Mouse (Mus musculus): ENCODE results near the gene Klhl8. TPM values are rescaled to one million over a fixed set of nuclear protein-coding genes. Genes with fewer than 3 reads are reported as not detected.

Gene Klhl8
- polyA plus RNA-seq, 1 experiment from 2014 or later, result 1.8 TPM

- Histone ChIP-seq H3K4me1 (ENCODE audit: control insufficient read depth, low read depth, low read length) (no peaks in the 10 kb centered on the region), H3K27me3 (ENCODE audit: control insufficient read depth, insufficient read depth, low read depth, low read length) (no peaks in the 10 kb centered on the region), H3K9ac (ENCODE audit: low read depth, low read length) (no peak overlapping the region), H3K4me2 (ENCODE audit: low read depth, low read length) (no peak overlapping the region), H3K9me3 (replicated peaks; ENCODE audit: control insufficient read depth, low read length) (no peaks in the 10 kb centered on the region), H3K36me3 (ENCODE audit: control insufficient read depth, insufficient read depth) (peaks cover 87% of the 10 kb centered on the region), H3K4me3 (ENCODE audit: low read depth, low read length) (no peak overlapping the region), H3K27ac (ENCODE audit: low read length) (no peak overlapping the region)
- WGBS (ENCODE audit: insufficient replicate concordance), result 28% methylated on average over 1 of the region's 1 CpGs
- no peak for ATAC-seq (ENCODE audit: low read depth)
Measured at GRCm38 (mm10) chr5:103843938-103844337, 67.1 kb downstream of the Klhl8 start.

GRCm38 (mm10) chr5:103839265-103839626 lies 71.8 kb downstream of the Klhl8 start:
- 83% methylated on average over 3 of the region's 3 CpGs for WGBS (ENCODE audit: insufficient replicate concordance)
- Histone ChIP-seq H3K4me3 (ENCODE audit: low read depth, low read length) (no peak overlapping the region), H3K4me1 (ENCODE audit: control insufficient read depth, low read depth, low read length) (no peaks in the 10 kb centered on the region), H3K27ac (ENCODE audit: low read length) (no peak overlapping the region), H3K36me3 (ENCODE audit: control insufficient read depth, insufficient read depth) (peaks cover 69% of the 10 kb centered on the region), H3K4me2 (ENCODE audit: low read depth, low read length) (no peak overlapping the region), H3K9ac (ENCODE audit: low read depth, low read length) (no peak overlapping the region), H3K27me3 (ENCODE audit: control insufficient read depth, insufficient read depth, low read depth, low read length) (no peaks in the 10 kb centered on the region), H3K9me3 (replicated peaks; ENCODE audit: control insufficient read depth, low read length) (no peaks in the 10 kb centered on the region)
- ATAC-seq (ENCODE audit: low read depth), result no peak

- Histone ChIP-seq H3K27me3 (ENCODE audit: control insufficient read depth, insufficient read depth, low read depth, low read length) (no peaks in the 10 kb centered on the region), H3K4me3 (ENCODE audit: low read depth, low read length) (no peak overlapping the region), H3K9ac (ENCODE audit: low read depth, low read length) (no peak overlapping the region), H3K4me1 (ENCODE audit: control insufficient read depth, low read depth, low read length) (no peaks in the 10 kb centered on the region), H3K27ac (ENCODE audit: low read length) (no peak overlapping the region), H3K9me3 (replicated peaks; ENCODE audit: control insufficient read depth, low read length) (no peaks in the 10 kb centered on the region), H3K4me2 (ENCODE audit: low read depth, low read length) (no peak overlapping the region), H3K36me3 (ENCODE audit: control insufficient read depth, insufficient read depth) (peaks cover 69% of the 10 kb centered on the region)
- no peak; the same call in 1 of the 2 replicates for ATAC-seq (ENCODE audit: low read depth)
- WGBS (ENCODE audit: insufficient replicate concordance), result 83% methylated on average over 15 of the region's 15 CpGs
Measured at GRCm38 (mm10) chr5:103838550-103839264, 72.4 kb downstream of the Klhl8 start.

GRCm38 (mm10) chr5:103836148-103836784 lies 74.8 kb downstream of the Klhl8 start:
- Histone ChIP-seq H3K9ac (ENCODE audit: low read depth, low read length) (no peak overlapping the region), H3K4me1 (ENCODE audit: control insufficient read depth, low read depth, low read length) (no peaks in the 10 kb centered on the region), H3K27ac (ENCODE audit: low read length) (no peak overlapping the region), H3K9me3 (replicated peaks; ENCODE audit: control insufficient read depth, low read length) (no peaks in the 10 kb centered on the region), H3K27me3 (ENCODE audit: control insufficient read depth, insufficient read depth, low read depth, low read length) (no peaks in the 10 kb centered on the region), H3K4me2 (ENCODE audit: low read depth, low read length) (no peak overlapping the region), H3K36me3 (ENCODE audit: control insufficient read depth, insufficient read depth) (peaks cover 61% of the 10 kb centered on the region), H3K4me3 (ENCODE audit: low read depth, low read length) (no peak overlapping the region)
- ATAC-seq (ENCODE audit: low read depth), result no peak
- 83% methylated on average over 9 of the region's 11 CpGs for WGBS (ENCODE audit: insufficient replicate concordance)

GRCm38 (mm10) chr5:103835471-103836147 lies 75.5 kb downstream of the Klhl8 start:
- no peaks in the 10 kb centered on the region for H3K4me1 ChIP-seq (ENCODE audit: control insufficient read depth, low read depth, low read length)
- no peak overlapping the region for H3K9ac ChIP-seq (ENCODE audit: low read depth, low read length)
- H3K36me3 ChIP-seq (ENCODE audit: control insufficient read depth, insufficient read depth), result peaks cover 59% of the 10 kb centered on the region
- no peaks in the 10 kb centered on the region for H3K27me3 ChIP-seq (ENCODE audit: control insufficient read depth, insufficient read depth, low read depth, low read length)
- H3K4me2 ChIP-seq (ENCODE audit: low read depth, low read length), result no peak overlapping the region
- no peak for ATAC-seq (ENCODE audit: low read depth)
- WGBS (ENCODE audit: insufficient replicate concordance), result 76% methylated on average over 15 of the region's 15 CpGs
- H3K4me3 ChIP-seq (ENCODE audit: low read depth, low read length), result no peak overlapping the region
- no peaks in the 10 kb centered on the region for H3K9me3 ChIP-seq (replicated peaks; ENCODE audit: control insufficient read depth, low read length)
- no peak overlapping the region for H3K27ac ChIP-seq (ENCODE audit: low read length)

GRCm38 (mm10) chr5:103830886-103831285 lies 80.2 kb downstream of the Klhl8 start:
- Histone ChIP-seq H3K9ac (ENCODE audit: low read depth, low read length) (no peak overlapping the region), H3K4me3 (ENCODE audit: low read depth, low read length) (no peak overlapping the region), H3K27me3 (ENCODE audit: control insufficient read depth, insufficient read depth, low read depth, low read length) (no peaks in the 10 kb centered on the region), H3K36me3 (ENCODE audit: control insufficient read depth, insufficient read depth) (peaks cover 85% of the 10 kb centered on the region), H3K4me1 (ENCODE audit: control insufficient read depth, low read depth, low read length) (no peaks in the 10 kb centered on the region), H3K9me3 (replicated peaks; ENCODE audit: control insufficient read depth, low read length) (no peaks in the 10 kb centered on the region), H3K27ac (ENCODE audit: low read length) (no peak overlapping the region), H3K4me2 (ENCODE audit: low read depth, low read length) (no peak overlapping the region)
- no peak for ATAC-seq (ENCODE audit: low read depth)
- WGBS (ENCODE audit: insufficient replicate concordance), result 82% methylated on average over 1 of the region's 1 CpGs

- H3K4me1 ChIP-seq (ENCODE audit: control insufficient read depth, low read depth, low read length), result no peaks in the 10 kb centered on the region
- 91% methylated on average over 12 of the region's 12 CpGs for WGBS (ENCODE audit: insufficient replicate concordance)
- H3K36me3 ChIP-seq (ENCODE audit: control insufficient read depth, insufficient read depth), result peaks cover 72% of the 10 kb centered on the region
- ATAC-seq (ENCODE audit: low read depth), result no peak
- H3K27me3 ChIP-seq (ENCODE audit: control insufficient read depth, insufficient read depth, low read depth, low read length), result no peaks in the 10 kb centered on the region
- H3K27ac ChIP-seq (ENCODE audit: low read length), result no peak overlapping the region
- no peaks in the 10 kb centered on the region for H3K9me3 ChIP-seq (replicated peaks; ENCODE audit: control insufficient read depth, low read length)
- H3K9ac ChIP-seq (ENCODE audit: low read depth, low read length), result no peak overlapping the region
- no peak overlapping the region for H3K4me2 ChIP-seq (ENCODE audit: low read depth, low read length)
- no peak overlapping the region for H3K4me3 ChIP-seq (ENCODE audit: low read depth, low read length)
Measured at GRCm38 (mm10) chr5:103829158-103829557, 81.9 kb downstream of the Klhl8 start.

GRCm38 (mm10) chr5:103828729-103829128 lies 82.3 kb downstream of the Klhl8 start:
- no peaks in the 10 kb centered on the region for H3K27me3 ChIP-seq (ENCODE audit: control insufficient read depth, insufficient read depth, low read depth, low read length)
- no peak; the same call in 1 of the 2 replicates for ATAC-seq (ENCODE audit: low read depth)
- H3K27ac ChIP-seq (ENCODE audit: low read length), result no peak overlapping the region
- H3K9ac ChIP-seq (ENCODE audit: low read depth, low read length), result no peak overlapping the region
- no peak overlapping the region for H3K4me3 ChIP-seq (ENCODE audit: low read depth, low read length)
- no peaks in the 10 kb centered on the region for H3K4me1 ChIP-seq (ENCODE audit: control insufficient read depth, low read depth, low read length)
- H3K9me3 ChIP-seq (replicated peaks; ENCODE audit: control insufficient read depth, low read length), result no peaks in the 10 kb centered on the region
- peaks cover 68% of the 10 kb centered on the region for H3K36me3 ChIP-seq (ENCODE audit: control insufficient read depth, insufficient read depth)
- H3K4me2 ChIP-seq (ENCODE audit: low read depth, low read length), result no peak overlapping the region
- WGBS (ENCODE audit: insufficient replicate concordance), result 84% methylated on average over 8 of the region's 8 CpGs

- Histone ChIP-seq H3K9ac (ENCODE audit: low read depth, low read length) (no peak overlapping the region), H3K27me3 (ENCODE audit: control insufficient read depth, insufficient read depth, low read depth, low read length) (no peaks in the 10 kb centered on the region), H3K4me3 (ENCODE audit: low read depth, low read length) (no peak overlapping the region), H3K27ac (ENCODE audit: low read length) (no peak overlapping the region), H3K4me1 (ENCODE audit: control insufficient read depth, low read depth, low read length) (no peaks in the 10 kb centered on the region), H3K4me2 (ENCODE audit: low read depth, low read length) (no peak overlapping the region), H3K9me3 (replicated peaks; ENCODE audit: control insufficient read depth, low read length) (no peaks in the 10 kb centered on the region), H3K36me3 (ENCODE audit: control insufficient read depth, insufficient read depth) (peaks cover 66% of the 10 kb centered on the region)
- WGBS (ENCODE audit: insufficient replicate concordance), result 90% methylated on average over 21 of the region's 21 CpGs
- ATAC-seq (ENCODE audit: low read depth), result no peak
Measured at GRCm38 (mm10) chr5:103828304-103828703, 82.8 kb downstream of the Klhl8 start.
